Mouse (Mus musculus) hindbrain, embryonic 16.5 days (tissue): ENCODE results near the gene Rbbp4. TPM values are rescaled to one million over a fixed set of nuclear protein-coding genes. Genes with fewer than 3 reads are reported as not detected.

Source experiments
- ATAC-seq: fragments of 200-750 bp; cut with Nextera tagmentation; 2 replicates; pipeline ENCODE4 v1.8.0; 2017; ENCODE audit warnings: moderate TSS enrichment, moderate library complexity
- H3K27ac ChIP-seq: fragments of 300-500 bp; sonication (generic); 2 replicates; pipeline ENCODE4 v1.5.1; 2014; ENCODE audit warnings: low read depth, mild to moderate bottlenecking, control low read depth, low read length, moderate library complexity
- H3K27me3 ChIP-seq: fragments of 300-500 bp; sonication (generic); replicated peaks from 2 replicates; pipeline ENCODE4 v1.6.1; 2014; ENCODE audit warnings: low read length; ENCODE audit not compliant: control insufficient read depth, insufficient read depth
- H3K36me3 ChIP-seq: fragments of 300-500 bp; sonication (generic); 2 replicates; pipeline ENCODE4 v1.6.1; 2014; ENCODE audit warnings: mild to moderate bottlenecking, low read length, moderate library complexity, mixed read lengths; ENCODE audit not compliant: control insufficient read depth, insufficient read depth
- H3K4me1 ChIP-seq: fragments of 300-500 bp; sonication (generic); 2 replicates; pipeline ENCODE4 v1.6.1; 2014; ENCODE audit warnings: low read depth, low read length; ENCODE audit not compliant: control insufficient read depth, insufficient read depth
- H3K4me2 ChIP-seq: fragments of 300-500 bp; sonication (generic); 2 replicates; pipeline ENCODE4 v1.6.1; 2014; ENCODE audit warnings: mild to moderate bottlenecking, low read length, control low read depth, moderate library complexity
- H3K4me3 ChIP-seq: fragments of 300-500 bp; sonication (generic); 2 replicates; pipeline ENCODE4 v1.5.1; 2014; ENCODE audit warnings: mild to moderate bottlenecking, low read length, control low read depth, moderate library complexity
- H3K9ac ChIP-seq: fragments of 300-500 bp; sonication (generic); 2 replicates; pipeline ENCODE4 v1.6.1; 2014; ENCODE audit warnings: low read depth, mild to moderate bottlenecking, control low read depth, low read length, moderate library complexity
- H3K9me3 ChIP-seq: fragments of 300-500 bp; sonication (generic); 2 replicates; pipeline ENCODE4 v1.6.1; 2014; ENCODE audit warnings: mild to moderate bottlenecking, low read length, moderate library complexity; ENCODE audit not compliant: control insufficient read depth
- WGBS: fragments of 180-500 bp; shearing (Covaris S2); extraction: QIAGEN DNeasy Blood & Tissue Kit; methylation state at CpG from one replicate; pipeline ENCODE4 v1.1.7; 2014; 5-methylcytosine and 5-hydroxymethylcytosine counted together
- polyA plus RNA-seq: library from polyadenylated mRNA; unstranded; fragments of >200 nt; fragmentation: Nextera tagmentation; extraction: Ambion mirVana; gene quantifications from 2 replicates; pipeline ENCODE4 v1.2.1, GENCODE M21; 2015

Gene Rbbp4
- polyA plus RNA-seq, result 238 and 242 TPM in 2 replicates

- Histone ChIP-seq H3K36me3 (0 out of 2 replicates have a peak, but pooled peaks cover 3% of the 10 kb centered on the region), H3K27ac (peak within 1 kb of the TSS; percentile 99), H3K4me3 (peak within 1 kb of the TSS; percentile 85), H3K4me2 (peak within 1 kb of the TSS; percentile 86), H3K9ac (peak within 1 kb of the TSS; percentile 96), H3K9me3 (no peaks in the 10 kb centered on the region), H3K4me1 (peaks cover 22% of the 10 kb centered on the region), H3K27me3 (no peaks in the 10 kb centered on the region)
- ATAC-seq, result peak; percentile 99
- under 1% methylated on average over 65 of the region's 73 CpGs for WGBS
Observed at GRCm38 (mm10) chr4:129335216-129336074, at the start of gene Rbbp4, which contains the start of gene Zbtb8os. Rbbp4 (minus strand) TSS chr4:129335370. Zbtb8os (plus strand) TSS chr4:129335695.

- no peak overlapping the region for H3K9ac ChIP-seq
- ATAC-seq, result no peak
- H3K4me3 ChIP-seq, result no peak overlapping the region
- no peaks in the 10 kb centered on the region for H3K4me1 ChIP-seq
- no peak overlapping the region for H3K4me2 ChIP-seq
- H3K27me3 ChIP-seq, result no peaks in the 10 kb centered on the region
- no peak overlapping the region for H3K27ac ChIP-seq
- H3K9me3 ChIP-seq, result no peaks in the 10 kb centered on the region
- WGBS, result 33% methylated on average over 6 of the region's 6 CpGs
- no peaks in the 10 kb centered on the region for H3K36me3 ChIP-seq
Observed at GRCm38 (mm10) chr4:129384440-129384839, 49.3 kb upstream of the Rbbp4 start.

- Histone ChIP-seq H3K27me3 (no peaks in the 10 kb centered on the region), H3K4me3 (no peak overlapping the region), H3K36me3 (no peaks in the 10 kb centered on the region), H3K27ac (no peak overlapping the region), H3K9ac (no peak overlapping the region), H3K4me2 (no peak overlapping the region), H3K4me1 (no peaks in the 10 kb centered on the region), H3K9me3 (no peaks in the 10 kb centered on the region)
- WGBS, result 92% methylated on average over 3 of the region's 3 CpGs
- no peak for ATAC-seq
Observed at GRCm38 (mm10) chr4:129383586-129383985, 48.4 kb upstream of the Rbbp4 start.

DNA sequence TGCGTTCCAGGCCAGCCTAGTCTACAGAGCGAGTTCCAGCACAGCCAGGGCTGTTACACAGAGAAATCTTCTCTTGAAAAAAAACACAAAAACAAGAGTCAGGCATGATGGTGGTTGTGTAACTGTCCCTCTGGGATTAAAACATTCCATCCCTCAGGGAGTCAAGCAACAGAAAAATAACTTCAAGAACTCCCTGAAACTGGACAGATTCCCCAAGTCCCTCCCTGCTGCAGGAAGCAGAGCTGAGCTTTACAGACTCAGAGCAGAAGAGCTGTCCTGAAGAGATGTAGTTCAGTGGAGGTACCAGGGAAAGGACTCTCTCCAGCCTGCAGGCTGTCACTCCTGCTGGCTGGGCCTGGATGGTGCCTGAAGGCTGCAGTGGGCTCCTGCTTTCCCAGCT lies 47.3 kb upstream of the Rbbp4 start:
- Histone ChIP-seq H3K9ac (no peak overlapping the region), H3K4me1 (peaks cover 4% of the 10 kb centered on the region; the same call in 1 of the 2 replicates), H3K4me2 (no peak overlapping the region), H3K27me3 (no peaks in the 10 kb centered on the region), H3K27ac (no peak overlapping the region), H3K9me3 (no peaks in the 10 kb centered on the region), H3K4me3 (no peak overlapping the region), H3K36me3 (no peaks in the 10 kb centered on the region)
- no peak for ATAC-seq
- WGBS, result 91% methylated on average over 2 of the region's 2 CpGs

GRCm38 (mm10) chr4:129382029-129382428 lies 46.9 kb upstream of the Rbbp4 start:
- no peak for ATAC-seq
- Histone ChIP-seq H3K9me3 (no peaks in the 10 kb centered on the region), H3K36me3 (no peaks in the 10 kb centered on the region), H3K9ac (no peak overlapping the region), H3K27me3 (no peaks in the 10 kb centered on the region), H3K4me1 (peaks cover 4% of the 10 kb centered on the region; the same call in 1 of the 2 replicates), H3K4me3 (no peak overlapping the region), H3K4me2 (no peak overlapping the region), H3K27ac (no peak overlapping the region)
- WGBS, result 92% methylated on average over 9 of the region's 9 CpGs

DNA sequence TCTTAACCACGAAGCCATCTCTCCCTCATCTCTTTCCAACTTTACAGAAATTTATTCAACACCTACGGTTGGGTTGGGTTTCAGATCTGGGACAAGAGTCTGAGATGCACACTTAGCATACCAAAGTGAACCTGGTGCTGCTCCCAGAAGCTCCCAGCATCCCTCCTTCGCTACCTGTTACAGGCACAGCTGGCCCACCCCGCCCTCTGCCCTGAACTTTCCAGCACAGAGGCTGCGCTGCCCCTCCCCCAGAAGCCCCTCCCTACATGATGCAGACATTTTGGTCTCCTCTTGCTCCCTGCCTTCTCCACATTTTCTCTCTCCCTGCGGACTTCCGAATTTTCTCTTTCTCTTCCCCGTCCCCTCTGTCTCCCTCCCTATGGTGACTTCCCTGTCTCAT lies 46.0 kb upstream of the Rbbp4 start:
- Histone ChIP-seq H3K9ac (no peak overlapping the region), H3K27ac (no peak overlapping the region), H3K27me3 (no peaks in the 10 kb centered on the region), H3K4me2 (no peak overlapping the region), H3K4me1 (peaks cover 9% of the 10 kb centered on the region), H3K9me3 (no peaks in the 10 kb centered on the region), H3K4me3 (no peak overlapping the region), H3K36me3 (no peaks in the 10 kb centered on the region)
- no peak for ATAC-seq
- 82% methylated on average over 8 of the region's 8 CpGs for WGBS

GRCm38 (mm10) chr4:129379805-129380204 lies 44.6 kb upstream of the Rbbp4 start:
- no peak for ATAC-seq
- Histone ChIP-seq H3K9ac (no peak overlapping the region), H3K4me1 (peaks cover 12% of the 10 kb centered on the region), H3K4me2 (no peak overlapping the region), H3K27ac (no peak overlapping the region), H3K36me3 (no peaks in the 10 kb centered on the region), H3K4me3 (no peak overlapping the region), H3K27me3 (no peaks in the 10 kb centered on the region), H3K9me3 (no peaks in the 10 kb centered on the region)
- 79% methylated on average over 3 of the region's 3 CpGs for WGBS

DNA sequence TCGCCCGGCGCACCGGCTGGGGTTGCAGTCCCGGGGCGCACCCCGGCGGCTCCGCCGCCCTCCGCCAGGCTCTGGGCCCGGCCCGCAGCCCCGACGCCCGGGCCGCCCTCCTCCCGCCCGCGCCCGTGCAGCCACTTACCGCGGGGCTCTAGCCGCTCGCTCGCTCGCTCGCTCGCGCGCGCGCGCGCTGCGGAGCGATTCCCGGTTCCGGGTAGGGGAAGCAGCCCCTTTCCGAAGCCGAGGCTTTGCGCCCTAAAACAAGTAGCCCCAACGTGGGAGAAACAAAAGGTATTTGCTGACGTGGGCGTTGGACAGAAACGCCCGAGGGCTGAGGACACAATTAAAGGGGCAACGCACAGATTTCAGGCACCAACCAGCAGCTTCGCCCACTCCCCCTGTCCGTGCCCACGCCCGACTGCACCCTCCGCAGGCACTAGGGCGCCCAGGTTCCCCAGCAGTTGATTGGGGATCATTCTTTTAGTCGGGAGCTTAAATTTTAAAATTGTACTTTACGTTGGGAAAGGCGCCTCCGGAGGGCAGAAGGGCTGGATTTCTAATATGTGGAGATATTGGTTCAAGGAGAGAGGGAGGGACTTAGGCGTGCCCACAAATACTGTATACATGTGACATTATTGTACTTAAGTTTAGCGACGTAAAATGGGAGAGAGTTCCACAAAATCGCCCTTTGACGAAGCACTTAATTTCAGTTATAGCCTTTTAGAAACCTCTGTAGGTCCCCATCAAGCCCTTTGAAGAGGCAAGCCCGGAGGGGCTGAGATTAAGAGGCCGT lies 42.6 kb upstream of the Rbbp4 start, which contains the start of gene Zbtb8a:
TSS of gene Zbtb8a (minus strand) at position 516 of the 790 bp plus-strand sequence.
- Histone ChIP-seq H3K27me3 (no peaks in the 10 kb centered on the region), H3K9ac (peak within 1 kb of the TSS; percentile 92), H3K4me2 (peak within 1 kb of the TSS; percentile 80), H3K4me3 (peak within 1 kb of the TSS; percentile 83), H3K9me3 (no peaks in the 10 kb centered on the region), H3K4me1 (peaks cover 12% of the 10 kb centered on the region), H3K27ac (peak within 1 kb of the TSS; percentile 92), H3K36me3 (no peaks in the 10 kb centered on the region)
- 1% methylated on average over 64 of the region's 65 CpGs for WGBS
- ATAC-seq, result peak; percentile 81
